Mouse (Mus musculus) hindbrain, embryonic 13.5 days (tissue): ENCODE data around the gene Ralbp1. TPM values are rescaled to one million over a fixed set of nuclear protein-coding genes. Genes with fewer than 3 reads are reported as not detected.

Experiments used
- ATAC-seq: fragments of 200-750 bp; cut with Nextera tagmentation; 2 replicates; pipeline ENCODE4 v1.8.0; 2017; ENCODE audit warnings: moderate TSS enrichment; ENCODE audit not compliant: low FRiP score
- H3K27ac ChIP-seq: fragments of 300-500 bp; sonication (generic); 2 replicates; pipeline ENCODE4 v1.5.1; 2015; ENCODE audit warnings: inconsistent platforms, mild to moderate bottlenecking, moderate library complexity
- H3K27me3 ChIP-seq: fragments of 300-500 bp; sonication (generic); 2 replicates; pipeline ENCODE4 v1.6.1; 2015; ENCODE audit warnings: mild to moderate bottlenecking, inconsistent platforms
- H3K36me3 ChIP-seq: fragments of 300-500 bp; sonication (generic); 2 replicates; pipeline ENCODE4 v1.6.1; 2015; ENCODE audit warnings: mild to moderate bottlenecking, inconsistent platforms
- H3K4me1 ChIP-seq: fragments of 300-500 bp; sonication (generic); replicated peaks from 2 replicates; pipeline ENCODE4 v1.6.1; 2015; ENCODE audit warnings: inconsistent platforms
- H3K4me2 ChIP-seq: fragments of 300-500 bp; sonication (generic); 2 replicates; pipeline ENCODE4 v1.6.1; 2015; ENCODE audit warnings: inconsistent platforms, mild to moderate bottlenecking, moderate library complexity
- H3K4me3 ChIP-seq: fragments of 300-500 bp; sonication (generic); 2 replicates; pipeline ENCODE4 v1.5.1; 2015; ENCODE audit warnings: mild to moderate bottlenecking, inconsistent platforms
- H3K9ac ChIP-seq: fragments of 300-500 bp; sonication (generic); 2 replicates; pipeline ENCODE4 v1.6.1; 2015; ENCODE audit warnings: mild to moderate bottlenecking, inconsistent platforms
- H3K9me3 ChIP-seq: fragments of 300-500 bp; sonication (generic); 2 replicates; pipeline ENCODE4 v1.6.1; 2016; ENCODE audit warnings: inconsistent platforms
- WGBS: fragments of 180-500 bp; shearing (Covaris S2); methylation state at CpG from one replicate; pipeline ENCODE4 v1.1.7; 2015; 5-methylcytosine and 5-hydroxymethylcytosine counted together
- polyA plus RNA-seq: library from polyadenylated mRNA; unstranded; fragments of >200 nt; fragmentation: Nextera tagmentation; extraction: Ambion mirVana; gene quantifications from 2 replicates; pipeline ENCODE4 v1.2.1, GENCODE M21; 2015

Ralbp1 gene
- polyA plus RNA-seq, 1 experiment from 2014 or later, result 58.3 TPM

- Histone ChIP-seq H3K4me3 (no peak overlapping the region), H3K4me1 (no peaks in the 10 kb centered on the region), H3K4me2 (no peak overlapping the region), H3K27ac (no peak overlapping the region), H3K9me3 (no peaks in the 10 kb centered on the region), H3K36me3 (peaks cover 50% of the 10 kb centered on the region), H3K9ac (no peak overlapping the region), H3K27me3 (no peaks in the 10 kb centered on the region)
- no peak for ATAC-seq
- 91% methylated on average over 5 of the region's 5 CpGs for WGBS
Observed at GRCm38 (mm10) chr17:65811032-65811431, 74.6 kb downstream of the Ralbp1 start.

- no peak for ATAC-seq
- peaks cover 15% of the 10 kb centered on the region for H3K36me3 ChIP-seq
- WGBS, result 88% methylated on average over 2 of the region's 2 CpGs
- H3K9me3 ChIP-seq, result no peaks in the 10 kb centered on the region
- no peak overlapping the region for H3K4me2 ChIP-seq
- H3K27me3 ChIP-seq, result no peaks in the 10 kb centered on the region
- peaks cover 7% of the 10 kb centered on the region; the same call in 1 of the 2 replicates for H3K4me1 ChIP-seq
- no peak overlapping the region for H3K27ac ChIP-seq
- H3K4me3 ChIP-seq, result no peak overlapping the region
- H3K9ac ChIP-seq, result no peak overlapping the region
Observed at GRCm38 (mm10) chr17:65806416-65806815, 79.2 kb downstream of the Ralbp1 start.

GRCm38 (mm10) chr17:65805966-65806365, 79.6 kb downstream of the Ralbp1 start:
- H3K4me1 ChIP-seq, result peaks cover 7% of the 10 kb centered on the region; the same call in 1 of the 2 replicates
- H3K9me3 ChIP-seq, result no peaks in the 10 kb centered on the region
- no peaks in the 10 kb centered on the region for H3K27me3 ChIP-seq
- ATAC-seq, result no peak
- no peak overlapping the region for H3K4me3 ChIP-seq
- H3K36me3 ChIP-seq, result peaks cover 11% of the 10 kb centered on the region
- no peak overlapping the region for H3K4me2 ChIP-seq
- 77% methylated on average over 4 of the region's 4 CpGs for WGBS
- H3K9ac ChIP-seq, result no peak overlapping the region
- H3K27ac ChIP-seq, result no peak overlapping the region

GRCm38 (mm10) chr17:65802026-65802425, 83.6 kb downstream of the Ralbp1 start:
- H3K27me3 ChIP-seq, result no peaks in the 10 kb centered on the region
- ATAC-seq, result no peak
- peaks cover 5% of the 10 kb centered on the region for H3K36me3 ChIP-seq
- WGBS, result 82% methylated on average over 4 of the region's 4 CpGs
- H3K4me2 ChIP-seq, result no peak overlapping the region
- no peak overlapping the region for H3K4me3 ChIP-seq
- H3K9ac ChIP-seq, result no peak overlapping the region
- H3K4me1 ChIP-seq, result peaks cover 16% of the 10 kb centered on the region; the same call in 1 of the 2 replicates
- H3K9me3 ChIP-seq, result no peaks in the 10 kb centered on the region
- no peak overlapping the region for H3K27ac ChIP-seq

GRCm38 (mm10) chr17:65800451-65800850, 85.1 kb downstream of the Ralbp1 start:
- 86% methylated on average over 6 of the region's 6 CpGs for WGBS
- no peak overlapping the region for H3K4me2 ChIP-seq
- ATAC-seq, result no peak
- H3K9me3 ChIP-seq, result no peaks in the 10 kb centered on the region
- H3K27ac ChIP-seq, result no peak overlapping the region
- H3K27me3 ChIP-seq, result no peaks in the 10 kb centered on the region
- H3K36me3 ChIP-seq, result peaks cover 5% of the 10 kb centered on the region
- no peak overlapping the region for H3K4me3 ChIP-seq
- H3K4me1 ChIP-seq, result peaks cover 20% of the 10 kb centered on the region; the same call in 1 of the 2 replicates
- no peak overlapping the region for H3K9ac ChIP-seq

- no peak for ATAC-seq
- no peaks in the 10 kb centered on the region for H3K27me3 ChIP-seq
- H3K9ac ChIP-seq, result no peak overlapping the region
- H3K9me3 ChIP-seq, result no peaks in the 10 kb centered on the region
- H3K36me3 ChIP-seq, result peaks cover 7% of the 10 kb centered on the region; the same call in 1 of the 2 replicates
- 93% methylated on average over 1 of the region's 1 CpGs for WGBS
- peaks cover 20% of the 10 kb centered on the region; the same call in 1 of the 2 replicates for H3K4me1 ChIP-seq
- no peak overlapping the region for H3K27ac ChIP-seq
- H3K4me2 ChIP-seq, result no peak overlapping the region
- no peak overlapping the region for H3K4me3 ChIP-seq
Observed at GRCm38 (mm10) chr17:65799353-65799752, 86.2 kb downstream of the Ralbp1 start.

- WGBS, result 73% methylated on average over 4 of the region's 4 CpGs
- H3K9ac ChIP-seq, result no peak overlapping the region
- peaks cover 21% of the 10 kb centered on the region; the same call in 1 of the 2 replicates for H3K4me1 ChIP-seq
- H3K4me2 ChIP-seq, result no peak overlapping the region
- no peaks in the 10 kb centered on the region for H3K9me3 ChIP-seq
- no peak overlapping the region for H3K4me3 ChIP-seq
- peaks cover 7% of the 10 kb centered on the region; the same call in 1 of the 2 replicates for H3K36me3 ChIP-seq
- no peak for ATAC-seq
- no peaks in the 10 kb centered on the region for H3K27me3 ChIP-seq
- H3K27ac ChIP-seq, result no peak overlapping the region
Observed at GRCm38 (mm10) chr17:65798446-65798845, 87.2 kb downstream of the Ralbp1 start.

Other genes with a start within 250 kb of the Ralbp1 start
- gene Txndc2, start 243.6 kb downstream of the Ralbp1 start, polyA plus RNA-seq, result 0.18 TPM in 1 of 2 replicates, not detected in the other
- 73.0 and 74.0 TPM in 2 replicates for gene Rab31, start 113.0 kb downstream of the Ralbp1 start, polyA plus RNA-seq
- 44.7 and 47.3 TPM in 2 replicates for gene Ppp4r1, start 103.2 kb downstream of the Ralbp1 start, polyA plus RNA-seq
- gene Twsg1, start 65.4 kb upstream of the Ralbp1 start, polyA plus RNA-seq, result 58.5 and 60.7 TPM in 2 replicates
- gene Ankrd12, start 191.3 kb upstream of the Ralbp1 start, polyA plus RNA-seq, result 148 and 150 TPM in 2 replicates
- gene Ndufv2, start 215.8 kb upstream of the Ralbp1 start, polyA plus RNA-seq, result 354 and 357 TPM in 2 replicates
- gene Washc1, start 225.7 kb upstream of the Ralbp1 start, polyA plus RNA-seq, result 45.4 and 48.0 TPM in 2 replicates
- gene Ddx11, start 237.7 kb upstream of the Ralbp1 start, polyA plus RNA-seq, result 6.2 and 7.5 TPM in 2 replicates